Mouse (Mus musculus) heart, embryonic 16.5 days (tissue): ENCODE results near the gene Gm4922. TPM values are rescaled to one million over a fixed set of nuclear protein-coding genes. Genes with fewer than 3 reads are reported as not detected.

Experiments used
- ATAC-seq: fragments of 200-750 bp; cut with Nextera tagmentation; replicated peaks from 2 replicates; pipeline ENCODE4 v1.8.0; 2017; ENCODE audit warnings: moderate number of reproducible peaks; ENCODE audit not compliant: insufficient read depth, low FRiP score; ENCODE audit errors: extremely low read depth
- H3K27ac ChIP-seq: fragments of 300-500 bp; sonication (generic); 2 replicates; pipeline ENCODE4 v1.5.1; 2014; ENCODE audit warnings: mild to moderate bottlenecking, low read length, control low read depth, moderate library complexity
- H3K27me3 ChIP-seq: fragments of 300-500 bp; sonication (generic); 2 replicates; pipeline ENCODE4 v1.6.1; 2014; ENCODE audit warnings: low read length, mixed read lengths; ENCODE audit not compliant: control insufficient read depth, insufficient read depth
- H3K36me3 ChIP-seq: fragments of 300-500 bp; sonication (generic); 2 replicates; pipeline ENCODE4 v1.6.1; 2014; ENCODE audit not compliant: control insufficient read depth, insufficient read depth
- H3K4me1 ChIP-seq: fragments of 300-500 bp; sonication (generic); 2 replicates; pipeline ENCODE4 v1.6.1; 2014; ENCODE audit warnings: low read length, mixed read lengths; ENCODE audit not compliant: control insufficient read depth, insufficient read depth
- H3K4me2 ChIP-seq: fragments of 300-500 bp; sonication (generic); 2 replicates; pipeline ENCODE4 v1.6.1; 2014; ENCODE audit warnings: low read depth, mild to moderate bottlenecking, control low read depth, low read length
- H3K4me3 ChIP-seq: fragments of 300-500 bp; sonication (generic); 2 replicates; pipeline ENCODE4 v1.5.1; 2014; ENCODE audit warnings: mild to moderate bottlenecking, control low read depth, low read length
- H3K9ac ChIP-seq: fragments of 300-500 bp; sonication (generic); 2 replicates; pipeline ENCODE4 v1.6.1; 2014; ENCODE audit warnings: low read length, control low read depth
- H3K9me3 ChIP-seq: fragments of 300-500 bp; sonication (generic); replicated peaks from 2 replicates; pipeline ENCODE4 v1.6.1; 2016; ENCODE audit warnings: low read length; ENCODE audit not compliant: control insufficient read depth
- WGBS: fragments of 180-500 bp; shearing (Covaris S2); extraction: QIAGEN DNeasy Blood & Tissue Kit; methylation state at CpG from one replicate; pipeline ENCODE4 v1.1.7; 2014; 5-methylcytosine and 5-hydroxymethylcytosine counted together
- polyA plus RNA-seq: library from polyadenylated mRNA; unstranded; fragments of >200 nt; fragmentation: Nextera tagmentation; extraction: Ambion mirVana; gene quantifications from 2 replicates; pipeline ENCODE4 v1.2.1, GENCODE M21; 2015

Gene Gm4922
- 0.09 TPM in 1 of 2 replicates, not detected in the other for polyA plus RNA-seq

- no peaks in the 10 kb centered on the region for H3K36me3 ChIP-seq
- no peak for ATAC-seq
- H3K27ac ChIP-seq: no peak within 1 kb of the TSS
- H3K4me3 ChIP-seq: no peak within 1 kb of the TSS
- H3K4me1 ChIP-seq: no peaks in the 10 kb centered on the region
- H3K4me2 ChIP-seq: no peak within 1 kb of the TSS
- WGBS: 93% methylated on average over 1 of the region's 1 CpGs
- H3K9me3 ChIP-seq: no peaks in the 10 kb centered on the region
- H3K9ac ChIP-seq: no peak within 1 kb of the TSS
- no peaks in the 10 kb centered on the region for H3K27me3 ChIP-seq
These were observed at the start of gene Gm4922 for GRCm38 (mm10) chr10:18786693-18787092. Gene Gm4922, minus strand, starts transcription at chr10:18786793.

DNA sequence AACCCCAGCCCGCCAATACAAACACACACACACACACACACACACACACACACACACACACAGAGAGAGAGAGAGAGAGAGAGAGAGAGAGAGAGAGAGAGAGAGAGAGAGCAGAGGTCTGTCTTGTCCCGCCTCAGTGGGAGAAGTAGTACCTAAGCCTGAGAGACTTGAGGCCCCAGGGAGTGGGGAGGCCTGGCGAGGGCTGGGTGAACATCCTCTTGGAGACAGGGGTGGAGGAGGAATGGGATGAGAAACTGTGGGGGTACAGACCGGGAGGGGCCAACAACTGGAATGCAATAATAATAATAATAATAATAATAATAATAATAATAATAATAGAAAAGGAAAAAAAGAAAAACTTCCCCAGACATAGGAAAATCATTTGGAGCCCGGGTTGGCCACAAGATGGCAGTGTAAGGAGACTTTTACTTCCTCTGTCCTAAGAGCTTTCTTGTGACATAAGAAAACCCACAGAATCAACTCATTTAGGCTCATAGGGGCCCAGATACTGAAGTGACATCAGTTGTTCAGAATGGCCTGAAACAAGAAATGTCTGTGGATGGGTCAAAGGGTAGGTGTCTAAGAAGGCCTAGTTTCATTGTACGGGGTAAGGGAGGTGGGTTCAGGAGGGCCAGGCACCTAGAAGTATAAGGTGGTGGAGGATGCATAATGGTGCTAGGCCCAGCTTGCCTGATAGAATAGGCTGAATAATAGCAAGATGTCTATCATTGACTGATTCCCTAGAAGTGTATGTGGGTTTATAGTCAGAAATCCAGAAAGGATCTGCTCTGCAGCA lies 49.3 kb upstream of the Gm4922 start:
- Histone ChIP-seq H3K9me3 (no peaks in the 10 kb centered on the region), H3K9ac (no peak overlapping the region), H3K4me2 (no peak overlapping the region), H3K4me3 (no peak overlapping the region), H3K4me1 (peaks cover 5% of the 10 kb centered on the region; the same call in 1 of the 2 replicates), H3K27me3 (no peaks in the 10 kb centered on the region), H3K27ac (no peak overlapping the region), H3K36me3 (no peaks in the 10 kb centered on the region)
- WGBS: 52% methylated on average over 6 of the region's 6 CpGs
- ATAC-seq: no peak

- Histone ChIP-seq H3K27me3 (no peaks in the 10 kb centered on the region), H3K4me3 (no peak overlapping the region), H3K9me3 (no peaks in the 10 kb centered on the region), H3K36me3 (no peaks in the 10 kb centered on the region), H3K4me1 (peaks cover 2% of the 10 kb centered on the region; the same call in 1 of the 2 replicates), H3K4me2 (no peak overlapping the region), H3K27ac (no peak overlapping the region), H3K9ac (no peak overlapping the region)
- 55% methylated on average over 2 of the region's 2 CpGs for WGBS
- no peak for ATAC-seq
These were observed 47.8 kb upstream of the Gm4922 start for GRCm38 (mm10) chr10:18834389-18834788.

DNA sequence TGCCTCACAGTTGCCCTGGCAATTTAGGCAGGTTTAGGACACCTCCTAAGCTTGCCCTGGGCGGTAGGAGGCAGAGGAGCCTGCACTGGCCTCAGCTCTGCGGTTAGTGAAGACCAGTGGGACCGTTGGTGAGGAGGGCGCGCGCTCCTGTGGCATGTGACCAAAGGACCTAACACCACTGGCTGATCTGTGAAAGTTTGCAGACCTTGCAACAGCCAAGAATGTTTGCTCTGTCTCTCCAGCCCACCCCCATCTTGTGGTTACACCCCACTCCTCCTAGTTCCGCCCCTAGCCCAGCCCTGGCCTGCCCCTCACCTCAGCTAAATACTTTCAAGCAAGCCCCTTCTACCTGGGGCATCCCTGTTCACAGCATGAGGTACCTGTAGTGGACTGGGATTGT lies 45.2 kb upstream of the Gm4922 start:
- H3K27ac ChIP-seq: no peak overlapping the region
- ATAC-seq: no peak
- H3K4me3 ChIP-seq: no peak overlapping the region
- no peaks in the 10 kb centered on the region for H3K9me3 ChIP-seq
- WGBS: 45% methylated on average over 7 of the region's 7 CpGs
- H3K27me3 ChIP-seq: no peaks in the 10 kb centered on the region
- no peak overlapping the region for H3K9ac ChIP-seq
- no peaks in the 10 kb centered on the region for H3K36me3 ChIP-seq
- H3K4me1 ChIP-seq: peaks cover 2% of the 10 kb centered on the region; the same call in 1 of the 2 replicates
- H3K4me2 ChIP-seq: no peak overlapping the region; the same call in 1 of the 2 replicates

GRCm38 (mm10) chr10:18830359-18830758 lies 43.8 kb upstream of the Gm4922 start:
- no peak overlapping the region for H3K4me3 ChIP-seq
- H3K9me3 ChIP-seq: no peaks in the 10 kb centered on the region
- H3K27ac ChIP-seq: no peak overlapping the region
- H3K4me2 ChIP-seq: no peak overlapping the region
- no peak for ATAC-seq
- peaks cover 2% of the 10 kb centered on the region; the same call in 1 of the 2 replicates for H3K4me1 ChIP-seq
- H3K27me3 ChIP-seq: no peaks in the 10 kb centered on the region
- H3K36me3 ChIP-seq: no peaks in the 10 kb centered on the region
- H3K9ac ChIP-seq: no peak overlapping the region
- WGBS: 79% methylated on average over 4 of the region's 4 CpGs

DNA sequence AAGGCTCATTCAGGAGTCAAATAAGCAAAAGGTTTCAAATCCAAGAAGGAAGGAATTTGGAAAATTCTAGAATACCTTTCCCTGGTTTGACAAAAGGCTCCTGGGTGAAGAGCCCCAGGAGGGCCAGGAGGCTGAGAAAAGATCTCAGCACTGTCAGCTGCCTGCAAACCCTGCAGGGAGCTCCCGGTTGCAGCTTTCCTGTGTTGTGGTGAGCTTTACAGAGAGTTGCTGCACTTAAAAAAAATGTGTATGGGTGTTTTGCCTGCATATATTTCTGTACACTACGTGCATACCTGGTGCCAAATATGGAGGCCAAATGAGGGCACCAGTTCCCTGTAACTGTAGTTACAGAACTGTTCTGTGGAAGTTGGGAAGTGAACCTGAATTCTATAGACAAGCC lies 41.3 kb upstream of the Gm4922 start:
- H3K36me3 ChIP-seq: no peaks in the 10 kb centered on the region
- no peak overlapping the region for H3K27ac ChIP-seq
- 36% methylated on average over 2 of the region's 2 CpGs for WGBS
- H3K9ac ChIP-seq: no peak overlapping the region
- H3K9me3 ChIP-seq: no peaks in the 10 kb centered on the region
- no peak overlapping the region for H3K4me3 ChIP-seq
- peaks cover 2% of the 10 kb centered on the region; the same call in 1 of the 2 replicates for H3K4me1 ChIP-seq
- H3K4me2 ChIP-seq: no peak overlapping the region
- H3K27me3 ChIP-seq: no peaks in the 10 kb centered on the region
- ATAC-seq: no peak

GRCm38 (mm10) chr10:18826107-18826506 lies 39.5 kb upstream of the Gm4922 start:
- Histone ChIP-seq H3K9ac (no peak overlapping the region), H3K4me2 (no peak overlapping the region), H3K9me3 (no peaks in the 10 kb centered on the region), H3K4me1 (no peaks in the 10 kb centered on the region), H3K4me3 (no peak overlapping the region), H3K27me3 (no peaks in the 10 kb centered on the region), H3K27ac (no peak overlapping the region), H3K36me3 (no peaks in the 10 kb centered on the region)
- no peak for ATAC-seq
- 74% methylated on average over 2 of the region's 2 CpGs for WGBS

DNA sequence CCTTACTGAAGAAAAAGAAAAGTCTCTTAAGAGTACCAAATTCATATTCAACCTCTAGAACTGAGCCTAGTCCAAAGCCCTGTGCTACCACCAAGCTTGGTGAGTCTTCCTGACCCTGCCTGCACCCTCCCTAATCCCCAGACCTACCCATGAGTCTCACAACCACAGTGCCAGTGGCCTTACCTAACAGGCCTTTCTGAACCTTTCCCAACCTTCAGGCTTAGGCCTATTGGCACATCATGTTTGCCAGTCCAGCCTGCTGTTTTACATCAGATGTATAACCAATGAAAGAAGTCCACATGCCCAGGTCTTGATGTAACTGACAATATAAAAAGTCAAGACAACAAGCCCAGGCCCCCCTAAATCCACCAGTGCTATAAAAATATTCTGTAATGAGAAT lies 38.5 kb upstream of the Gm4922 start:
- Histone ChIP-seq H3K9me3 (no peaks in the 10 kb centered on the region), H3K4me2 (no peak overlapping the region), H3K27ac (no peak overlapping the region), H3K4me1 (no peaks in the 10 kb centered on the region), H3K9ac (no peak overlapping the region), H3K27me3 (no peaks in the 10 kb centered on the region), H3K4me3 (no peak overlapping the region), H3K36me3 (no peaks in the 10 kb centered on the region)
- ATAC-seq: no peak

GRCm38 (mm10) chr10:18816560-18816959 lies 30.0 kb upstream of the Gm4922 start:
- ATAC-seq: peak; percentile 79
- Histone ChIP-seq H3K27me3 (no peaks in the 10 kb centered on the region), H3K9me3 (no peaks in the 10 kb centered on the region), H3K27ac (peak overlapping the region; percentile 31; the same call in 1 of the 2 replicates), H3K9ac (no peak overlapping the region), H3K4me2 (peak overlapping the region; percentile 26; the same call in 1 of the 2 replicates), H3K36me3 (no peaks in the 10 kb centered on the region), H3K4me1 (peaks cover 12% of the 10 kb centered on the region), H3K4me3 (no peak overlapping the region)
- 29% methylated on average over 5 of the region's 5 CpGs for WGBS
